Mouse (Mus musculus) hindbrain, embryonic 10.5 days (tissue): ENCODE measurements around the gene Ppp1r37. TPM values are rescaled to one million over a fixed set of nuclear protein-coding genes. Genes with fewer than 3 reads are reported as not detected.
A peak's percentile ranks its signal among the peaks of the same experiment; 100 is the strongest.

Experiments used
- DNase-seq: peaks from one replicate; pipeline ENCODE4 v3.0.0-alpha.2; 2017; ENCODE audit warnings: low spot score
- H3K27ac ChIP-seq: fragments of 300-500 bp; sonication (generic); 2 replicates; pipeline ENCODE4 v1.5.1; 2016; ENCODE audit warnings: mild to moderate bottlenecking, moderate library complexity
- H3K27me3 ChIP-seq: fragments of 300-500 bp; sonication (generic); 2 replicates; pipeline ENCODE4 v1.6.1; 2016; ENCODE audit warnings: mild to moderate bottlenecking; ENCODE audit not compliant: poor library complexity, insufficient read depth, severe bottlenecking
- H3K36me3 ChIP-seq: fragments of 300-500 bp; sonication (generic); 2 replicates; pipeline ENCODE4 v1.6.1; 2016; ENCODE audit warnings: mild to moderate bottlenecking, moderate library complexity
- H3K4me1 ChIP-seq: fragments of 300-500 bp; sonication (generic); replicated peaks from 2 replicates; pipeline ENCODE4 v1.6.1; 2016; ENCODE audit warnings: mild to moderate bottlenecking
- H3K4me3 ChIP-seq: fragments of 300-500 bp; sonication (generic); 2 replicates; pipeline ENCODE4 v1.5.1; 2016; ENCODE audit warnings: mild to moderate bottlenecking, moderate library complexity
- H3K9me3 ChIP-seq: fragments of 300-500 bp; sonication (generic); 2 replicates; pipeline ENCODE4 v1.6.1; 2016; ENCODE audit warnings: mild to moderate bottlenecking, moderate library complexity
- WGBS: fragments of 180-500 bp; shearing (Covaris S2); methylation state at CpG from one replicate; pipeline ENCODE4 v1.1.7; 2016; 5-methylcytosine and 5-hydroxymethylcytosine counted together
- polyA plus RNA-seq: library from polyadenylated mRNA; unstranded; fragments of >200 nt; fragmentation: Nextera tagmentation; extraction: Ambion mirVana; gene quantifications from 2 replicates; pipeline ENCODE4 v1.2.1, GENCODE M21; 2016

The Ppp1r37 gene
- polyA plus RNA-seq, 1 experiment from 2014 or later: 30.4 TPM

DNA sequence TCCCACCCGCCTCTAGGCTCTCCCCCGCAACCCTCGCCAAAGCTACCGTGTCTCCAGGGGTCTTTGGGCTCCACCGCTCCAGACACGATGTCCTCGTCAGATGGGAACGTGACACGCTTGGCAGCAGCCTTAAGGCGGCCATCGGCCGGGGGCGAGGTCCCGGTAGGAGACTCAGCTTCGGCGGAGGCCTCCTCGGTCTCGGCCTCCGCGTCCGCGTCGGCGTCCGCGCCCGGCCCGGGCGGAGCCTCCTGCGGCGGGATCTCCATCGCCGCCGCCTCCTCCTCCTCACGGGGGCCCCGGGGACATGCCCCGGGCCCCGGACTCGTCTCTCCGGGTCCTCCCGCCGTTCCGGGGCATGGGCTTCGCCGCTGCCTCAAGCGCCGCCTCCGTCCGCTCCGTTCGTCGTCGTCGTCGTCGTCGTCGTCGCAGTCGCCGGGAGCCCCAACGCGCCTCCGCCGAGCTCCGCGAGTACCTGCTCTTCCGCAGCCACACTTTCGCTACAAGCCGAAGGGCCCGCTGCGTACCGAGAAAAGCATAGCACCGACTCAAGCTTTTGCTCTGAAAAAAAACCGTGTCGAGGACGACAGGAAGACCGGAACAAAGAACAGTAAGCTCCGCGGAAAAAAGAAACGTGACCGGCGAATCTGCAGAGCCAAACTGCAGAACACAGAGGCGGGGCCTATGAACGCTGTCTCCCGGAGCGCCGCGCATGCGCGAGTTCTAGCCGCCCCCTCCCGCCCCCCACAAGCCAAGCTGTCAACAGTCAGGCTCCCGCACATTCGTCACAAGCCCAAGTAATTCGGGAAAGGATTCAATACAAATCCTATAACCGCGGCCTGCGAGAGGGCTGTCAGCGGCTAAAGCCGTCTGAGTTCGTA lies 872 bp downstream of the Ppp1r37 start:
- H3K36me3 ChIP-seq: peaks cover 44% of the 10 kb centered on the region
- H3K27me3 ChIP-seq: no peaks in the 10 kb centered on the region
- peak; percentile 95 for DNase-seq
- under 1% methylated on average over 102 of the region's 102 CpGs for WGBS
- peaks cover 56% of the 10 kb centered on the region for H3K4me1 ChIP-seq
- H3K27ac ChIP-seq: peak overlapping the region; percentile 98
- peaks cover 10% of the 10 kb centered on the region for H3K9me3 ChIP-seq
- peak overlapping the region; percentile 100 for H3K4me3 ChIP-seq

DNA sequence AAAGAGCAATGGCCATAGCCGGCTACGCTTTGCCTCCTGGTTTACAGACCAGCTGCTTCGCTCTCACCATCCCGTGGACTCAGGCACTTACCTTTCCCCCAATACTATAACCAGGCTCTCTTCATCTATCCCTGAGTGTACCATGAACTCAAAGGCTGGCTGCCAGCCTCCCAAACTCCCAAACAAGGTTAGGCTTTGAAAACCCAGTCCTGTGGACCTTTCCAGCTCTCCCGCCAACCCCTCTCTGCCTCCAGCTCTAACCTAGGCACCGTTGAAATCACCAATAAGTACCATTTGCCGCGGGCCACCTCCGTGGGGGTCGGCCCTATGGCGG lies 1.5 kb downstream of the Ppp1r37 start:
- Histone ChIP-seq H3K27me3 (no peaks in the 10 kb centered on the region), H3K36me3 (peaks cover 46% of the 10 kb centered on the region), H3K4me1 (peaks cover 56% of the 10 kb centered on the region), H3K4me3 (peak overlapping the region; percentile 100), H3K9me3 (peaks cover 10% of the 10 kb centered on the region), H3K27ac (peak overlapping the region; percentile 98)
- DNase-seq: no peak
- 3% methylated on average over 11 of the region's 11 CpGs for WGBS

DNA sequence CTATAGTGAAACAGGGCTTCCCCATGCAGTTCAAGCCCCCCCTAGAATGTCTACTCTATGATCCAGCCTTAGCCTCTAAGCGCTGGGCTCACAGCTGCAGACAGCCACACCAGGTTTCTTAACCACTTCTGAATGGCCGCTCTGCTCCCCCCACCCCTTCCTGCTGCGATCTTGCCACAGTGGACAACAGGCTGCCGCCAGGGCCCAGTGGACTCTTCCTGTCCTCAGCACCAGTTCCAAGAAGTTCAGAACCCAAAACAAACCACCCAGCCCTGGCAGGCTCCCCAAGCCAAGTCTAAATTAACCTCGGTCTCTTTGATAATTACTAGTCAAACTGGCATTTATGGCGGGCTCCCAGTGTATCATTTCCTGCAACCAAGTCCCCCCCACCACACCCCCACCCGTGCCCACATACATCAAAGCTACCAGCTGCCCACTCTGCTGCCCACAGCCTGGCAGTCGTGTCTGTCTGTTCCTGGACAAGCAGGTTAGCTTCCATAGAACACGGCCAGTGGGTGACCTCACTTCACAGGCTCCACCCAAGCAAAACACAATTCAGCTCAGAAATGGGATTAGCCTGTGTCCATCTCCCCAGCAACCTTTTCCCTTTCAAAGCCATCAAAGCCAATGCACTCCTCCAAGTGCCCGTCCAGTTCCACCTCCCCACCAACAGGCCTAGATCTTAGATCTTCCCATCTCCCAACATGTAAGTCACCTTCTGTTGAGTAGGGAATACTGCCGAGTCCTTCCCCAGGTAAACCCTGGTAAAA lies 2.2 kb downstream of the Ppp1r37 start:
- Histone ChIP-seq H3K9me3 (peaks cover 10% of the 10 kb centered on the region), H3K4me1 (peaks cover 56% of the 10 kb centered on the region), H3K27ac (peak overlapping the region; percentile 98), H3K36me3 (peaks cover 49% of the 10 kb centered on the region), H3K4me3 (peak overlapping the region; percentile 100), H3K27me3 (no peaks in the 10 kb centered on the region)
- 39% methylated on average over 11 of the region's 11 CpGs for WGBS
- DNase-seq: no peak

DNA sequence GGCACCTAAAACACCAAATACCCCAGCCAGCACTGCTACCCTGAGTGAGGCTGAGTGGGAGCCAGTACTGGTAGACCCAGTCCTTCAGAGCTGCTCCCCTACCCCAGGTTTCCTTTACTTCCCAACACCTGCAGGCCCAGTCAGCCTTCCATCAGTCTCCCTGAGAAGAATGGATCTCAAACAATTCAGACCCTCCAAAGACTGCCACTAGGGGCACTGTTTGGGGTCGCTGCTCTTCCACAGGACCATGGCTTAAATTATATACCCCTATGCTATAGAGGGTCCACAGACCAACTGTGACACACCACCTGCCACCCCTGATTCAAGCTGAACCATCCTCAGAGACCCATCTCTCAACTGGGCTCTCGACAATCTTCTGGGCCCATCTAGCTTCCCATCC lies 3.9 kb downstream of the Ppp1r37 start:
- Histone ChIP-seq H3K4me1 (peaks cover 56% of the 10 kb centered on the region), H3K4me3 (peak overlapping the region; percentile 16), H3K27ac (no peak overlapping the region), H3K9me3 (no peaks in the 10 kb centered on the region), H3K27me3 (no peaks in the 10 kb centered on the region), H3K36me3 (peaks cover 49% of the 10 kb centered on the region)
- DNase-seq: no peak
- 41% methylated on average over 2 of the region's 2 CpGs for WGBS

DNA sequence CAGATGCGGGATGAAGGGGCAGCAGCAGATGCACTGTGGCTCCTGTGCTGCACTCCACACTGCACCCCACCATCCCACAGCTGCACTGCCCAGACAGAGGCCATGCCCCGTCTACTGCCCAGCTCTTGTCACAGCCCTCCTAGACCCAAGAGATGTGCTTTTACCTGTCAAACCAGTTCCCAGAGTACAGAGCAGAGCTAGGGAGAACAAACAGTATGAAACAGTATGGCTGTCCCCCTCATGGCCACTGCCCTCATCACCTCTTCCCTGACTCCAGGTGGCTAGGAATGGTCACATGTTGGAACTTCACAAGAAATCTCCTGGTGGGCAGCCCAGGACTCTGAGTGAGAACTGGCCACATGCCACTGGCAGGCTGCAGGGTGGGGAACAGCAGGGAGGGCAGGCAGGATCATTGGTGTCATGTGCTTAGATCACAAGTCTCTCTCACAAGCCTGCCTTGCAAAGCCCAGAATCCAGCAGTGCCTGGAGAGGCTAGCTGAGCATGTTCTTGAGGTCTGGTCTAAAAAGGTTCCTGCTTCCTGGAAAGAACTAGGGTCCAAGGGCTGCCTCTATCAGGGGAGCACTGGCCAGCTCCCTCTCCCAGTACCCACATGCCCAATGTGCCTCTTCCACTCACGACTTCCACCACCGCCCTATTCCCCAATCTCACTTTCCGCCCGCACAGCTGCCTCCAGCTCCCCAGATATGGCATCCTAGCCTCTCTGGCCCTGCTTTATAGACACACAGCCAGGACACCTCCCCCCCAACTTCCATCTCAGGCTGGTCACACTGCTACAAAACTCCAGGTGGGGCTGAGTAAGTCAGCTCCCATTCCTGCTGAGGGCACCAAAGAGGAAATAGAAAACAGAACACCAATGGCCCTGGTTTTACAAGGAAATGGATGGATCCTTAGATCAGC lies 4.6 kb downstream of the Ppp1r37 start:
- H3K4me3 ChIP-seq: peak overlapping the region; percentile 16; the same call in 1 of the 2 replicates
- peaks cover 48% of the 10 kb centered on the region for H3K4me1 ChIP-seq
- 94% methylated on average over 6 of the region's 6 CpGs for WGBS
- DNase-seq: no peak
- H3K36me3 ChIP-seq: peaks cover 53% of the 10 kb centered on the region
- H3K27ac ChIP-seq: no peak overlapping the region
- no peaks in the 10 kb centered on the region for H3K9me3 ChIP-seq
- H3K27me3 ChIP-seq: no peaks in the 10 kb centered on the region

DNA sequence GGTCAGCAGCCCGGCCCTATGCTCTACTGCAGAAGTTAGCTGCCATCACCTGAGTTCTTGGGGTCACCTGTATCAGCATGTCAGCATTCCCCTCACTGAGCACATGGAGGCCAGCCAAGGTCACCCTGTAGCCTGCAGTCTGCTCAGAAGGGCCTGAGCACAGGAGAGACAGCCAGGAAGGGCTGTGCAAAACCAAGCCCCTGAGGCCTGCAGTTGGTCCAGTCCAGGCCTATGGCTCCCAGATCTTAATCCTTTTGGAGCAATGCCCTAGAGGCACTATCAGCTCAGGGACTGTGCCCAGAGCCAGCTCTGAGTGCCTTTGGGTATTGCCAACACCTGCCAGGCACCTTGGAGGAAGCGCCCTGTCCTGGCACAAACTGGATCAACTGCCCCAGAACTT lies 5.8 kb downstream of the Ppp1r37 start:
- H3K4me3 ChIP-seq: no peak overlapping the region
- peaks cover 65% of the 10 kb centered on the region for H3K36me3 ChIP-seq
- H3K4me1 ChIP-seq: peaks cover 42% of the 10 kb centered on the region
- WGBS: 92% methylated on average over 2 of the region's 2 CpGs
- no peaks in the 10 kb centered on the region for H3K27me3 ChIP-seq
- H3K27ac ChIP-seq: no peak overlapping the region
- no peak for DNase-seq
- no peaks in the 10 kb centered on the region for H3K9me3 ChIP-seq

DNA sequence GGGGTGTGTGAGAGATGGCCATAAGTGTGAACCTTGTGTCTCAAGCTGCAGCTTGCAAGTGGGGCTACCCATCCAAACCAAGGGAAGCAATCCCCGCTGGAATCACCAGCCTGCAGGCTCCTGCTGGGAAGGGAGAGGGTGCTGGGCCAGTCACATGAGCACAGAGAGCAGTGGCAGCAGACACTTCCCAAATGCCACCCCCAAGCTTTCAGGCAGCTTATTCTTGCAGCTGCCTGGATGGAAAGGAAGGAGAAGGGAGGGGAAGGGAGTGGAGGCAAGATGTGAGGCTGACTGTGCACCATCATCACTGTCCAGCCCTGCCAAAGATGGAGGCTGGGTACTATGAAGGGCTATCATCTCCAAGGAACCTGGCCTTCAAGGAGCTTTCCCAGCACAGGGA lies 8.7 kb downstream of the Ppp1r37 start:
- WGBS: 68% methylated on average over 1 of the region's 1 CpGs
- no peak overlapping the region for H3K27ac ChIP-seq
- no peak overlapping the region for H3K4me3 ChIP-seq
- peaks cover 20% of the 10 kb centered on the region for H3K4me1 ChIP-seq
- DNase-seq: no peak
- H3K27me3 ChIP-seq: no peaks in the 10 kb centered on the region
- peaks cover 70% of the 10 kb centered on the region for H3K36me3 ChIP-seq
- no peaks in the 10 kb centered on the region for H3K9me3 ChIP-seq

DNA sequence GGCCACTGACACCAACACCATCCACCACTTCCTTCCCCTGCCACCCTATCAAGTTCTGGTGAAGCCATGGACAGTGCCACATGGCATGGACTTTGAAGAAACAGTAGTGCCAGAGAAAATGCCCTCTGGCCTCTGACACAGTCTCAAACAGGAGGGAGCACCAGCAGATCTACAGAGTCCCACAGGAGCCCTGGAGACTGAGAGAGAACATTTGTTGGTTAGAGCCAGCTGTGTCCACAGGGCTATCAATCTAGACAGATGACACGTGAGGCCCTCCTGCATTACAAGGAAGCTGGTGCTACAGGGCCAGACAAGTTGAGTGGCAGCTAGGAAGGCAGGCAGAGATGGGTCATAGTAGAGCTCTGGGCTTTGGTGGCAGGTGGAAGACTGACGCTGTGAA lies 10.4 kb downstream of the Ppp1r37 start:
- Histone ChIP-seq H3K4me3 (no peak overlapping the region), H3K27me3 (no peaks in the 10 kb centered on the region), H3K9me3 (no peaks in the 10 kb centered on the region), H3K27ac (no peak overlapping the region), H3K36me3 (peaks cover 65% of the 10 kb centered on the region), H3K4me1 (0 out of 2 replicates have a peak, but pooled peaks cover 5% of the 10 kb centered on the region)
- DNase-seq: no peak
- 79% methylated on average over 2 of the region's 2 CpGs for WGBS

DNA sequence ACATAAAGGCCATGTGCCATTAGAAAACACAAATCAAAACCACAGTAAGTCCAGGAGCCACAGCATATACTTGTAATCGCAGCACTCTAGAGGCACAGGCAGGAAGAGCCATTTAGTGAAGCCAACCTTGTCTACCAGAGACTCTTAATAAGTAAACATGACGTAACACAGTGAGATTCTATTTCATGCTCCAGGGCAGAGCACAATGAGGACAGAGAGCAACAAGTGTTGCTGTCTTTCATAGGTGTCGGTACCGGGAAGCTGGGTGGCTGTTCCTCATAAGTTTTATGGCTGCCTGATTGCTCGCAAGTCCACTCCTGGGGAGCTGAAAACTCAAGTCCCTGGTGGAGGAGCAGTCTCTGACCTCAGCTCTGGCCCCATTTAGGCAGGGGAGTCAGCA lies 11.2 kb downstream of the Ppp1r37 start:
- no peaks in the 10 kb centered on the region for H3K27me3 ChIP-seq
- peaks cover 57% of the 10 kb centered on the region for H3K36me3 ChIP-seq
- DNase-seq: no peak
- peaks cover 6% of the 10 kb centered on the region; the same call in 1 of the 2 replicates for H3K4me1 ChIP-seq
- 89% methylated on average over 5 of the region's 5 CpGs for WGBS
- no peak overlapping the region for H3K27ac ChIP-seq
- H3K9me3 ChIP-seq: no peaks in the 10 kb centered on the region
- no peak overlapping the region for H3K4me3 ChIP-seq

DNA sequence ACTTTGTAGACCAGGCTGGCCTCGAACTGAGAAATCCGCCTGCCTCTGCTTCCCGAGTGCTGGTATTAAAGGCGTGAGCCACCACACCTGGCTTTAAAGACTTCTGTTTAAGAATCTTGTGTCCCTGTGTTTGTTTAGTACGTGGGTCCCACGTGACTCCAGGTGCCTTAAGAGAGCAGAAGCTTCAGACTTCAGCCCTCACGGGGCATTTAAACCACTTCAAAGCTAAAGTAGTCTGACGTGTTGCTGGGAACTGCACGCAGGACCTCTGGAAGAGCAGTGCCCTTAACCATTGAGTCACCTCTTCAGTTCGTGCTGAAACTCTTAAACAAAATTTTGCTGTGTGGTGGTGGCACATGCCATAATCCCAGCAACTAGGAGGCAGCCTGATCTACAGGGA lies 13.5 kb downstream of the Ppp1r37 start:
- Histone ChIP-seq H3K27ac (no peak overlapping the region), H3K9me3 (no peaks in the 10 kb centered on the region), H3K4me3 (no peak overlapping the region), H3K27me3 (no peaks in the 10 kb centered on the region), H3K36me3 (peaks cover 34% of the 10 kb centered on the region), H3K4me1 (peaks cover 8% of the 10 kb centered on the region; the same call in 1 of the 2 replicates)
- WGBS: 93% methylated on average over 10 of the region's 10 CpGs
- no peak for DNase-seq

DNA sequence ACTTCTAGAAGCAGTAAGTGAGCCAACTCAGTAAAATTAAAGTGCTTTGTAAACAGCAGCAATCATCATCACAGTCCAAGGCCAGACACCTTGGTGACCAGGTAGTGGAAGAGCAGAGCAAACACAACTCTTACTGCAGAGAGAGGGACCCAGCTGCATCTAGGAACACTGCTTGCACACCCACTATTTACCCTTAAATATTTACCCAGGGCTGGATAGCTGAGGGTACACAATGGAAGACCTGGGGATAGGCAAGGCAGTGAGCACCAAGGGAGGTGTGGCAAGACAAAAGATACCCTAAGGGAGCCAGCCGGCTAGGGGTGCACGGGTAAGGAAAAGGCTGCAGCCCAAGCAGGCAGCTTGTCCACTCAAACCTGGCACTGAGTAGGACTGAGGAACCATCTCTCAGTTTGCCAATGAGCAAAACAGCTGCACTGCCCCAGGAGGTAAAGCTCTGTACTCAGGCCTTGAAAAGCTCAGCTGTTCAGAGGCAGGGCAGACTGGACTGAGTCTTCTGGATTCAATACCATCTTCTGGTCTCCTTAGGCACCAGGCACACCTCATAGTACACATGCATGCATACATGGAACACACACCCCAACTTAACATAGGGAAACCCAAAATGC lies 15.4 kb downstream of the Ppp1r37 start:
- Histone ChIP-seq H3K27ac (no peak overlapping the region), H3K9me3 (no peaks in the 10 kb centered on the region), H3K27me3 (no peaks in the 10 kb centered on the region), H3K36me3 (peaks cover 15% of the 10 kb centered on the region), H3K4me3 (no peak overlapping the region), H3K4me1 (peaks cover 12% of the 10 kb centered on the region)
- no peak for DNase-seq
- WGBS: 66% methylated on average over 2 of the region's 2 CpGs

DNA sequence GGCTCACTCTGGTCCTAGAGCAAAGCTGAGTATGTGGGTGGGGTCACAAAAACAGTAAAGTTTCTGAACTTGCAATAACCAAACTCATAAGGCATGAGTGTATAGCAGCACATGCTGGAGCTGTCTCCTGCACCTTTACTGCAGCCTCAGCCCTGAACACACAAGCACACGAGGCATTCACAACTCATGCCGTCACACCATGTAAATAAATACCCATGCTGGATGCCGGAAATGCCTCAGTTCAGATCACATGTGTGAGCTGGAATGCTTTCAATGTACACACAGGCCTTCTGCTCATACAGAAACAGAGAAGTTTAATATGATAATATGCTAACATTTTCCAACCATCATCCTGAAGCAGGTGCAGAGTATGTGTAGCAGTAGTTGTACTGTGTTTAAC lies 16.9 kb downstream of the Ppp1r37 start:
- Histone ChIP-seq H3K36me3 (peaks cover 6% of the 10 kb centered on the region; the same call in 1 of the 2 replicates), H3K9me3 (no peaks in the 10 kb centered on the region), H3K4me1 (peaks cover 25% of the 10 kb centered on the region), H3K4me3 (no peak overlapping the region), H3K27me3 (no peaks in the 10 kb centered on the region), H3K27ac (no peak overlapping the region)
- 80% methylated on average over 3 of the region's 3 CpGs for WGBS
- no peak for DNase-seq
